Mouse (Mus musculus) cerebellum, adult (tissue): ENCODE measurements at regions not wholly inside any gene's neighbourhood (a gene's known extent, or its start where the extent isn't known, plus 50 kb on each side); places are given as distances from the start of the nearest gene placed in this dataset.

ENCODE experiments used
- ATAC-seq: cut with Nextera tagmentation; 2 replicates; pipeline ENCODE4 v1.9.2; 2017; ENCODE audit warnings: mild to moderate bottlenecking, moderate library complexity, mixed read lengths; ENCODE audit not compliant: insufficient number of reproducible peaks, low FRiP score, low TSS enrichment

- no peak for ATAC-seq
Observed at GRCm38 (mm10) chr6:50891205-50891526, 236.9 kb upstream of the Npvf start.

GRCm38 (mm10) chr6:50898792-50899191 lies 244.6 kb upstream of the Npvf start:
- ATAC-seq: no peak

- no peak for ATAC-seq
Observed at GRCm38 (mm10) chr6:50915166-50916030, 261.2 kb upstream of the Npvf start.

- ATAC-seq: no peak
Observed at GRCm38 (mm10) chr6:50918248-50918647, 264.0 kb upstream of the Npvf start.

- no peak for ATAC-seq
Observed at GRCm38 (mm10) chr6:50922235-50922634, 268.0 kb upstream of the Npvf start.

GRCm38 (mm10) chr6:50924571-50924970 lies 270.3 kb upstream of the Npvf start:
- ATAC-seq: no peak

- no peak for ATAC-seq
Observed at GRCm38 (mm10) chr6:50924998-50925397, 270.8 kb upstream of the Npvf start.

- no peak for ATAC-seq
Observed at GRCm38 (mm10) chr6:50926313-50926712, 272.1 kb upstream of the Npvf start.

- no peak for ATAC-seq
Observed at GRCm38 (mm10) chr6:50929503-50929902, 275.3 kb upstream of the Npvf start.

- ATAC-seq: peak; percentile 71
Observed at GRCm38 (mm10) chr6:50933510-50933909, 279.3 kb upstream of the Npvf start.

GRCm38 (mm10) chr6:50934245-50934644 lies 280.0 kb upstream of the Npvf start:
- ATAC-seq: no peak

- no peak for ATAC-seq
Observed at GRCm38 (mm10) chr6:50936306-50936705, 282.1 kb upstream of the Npvf start.

- ATAC-seq: no peak
Observed at GRCm38 (mm10) chr6:50937094-50937493, 282.9 kb upstream of the Npvf start.

GRCm38 (mm10) chr6:50938879-50939278 lies 284.6 kb upstream of the Npvf start:
- no peak for ATAC-seq

GRCm38 (mm10) chr6:50939440-50939839 lies 285.2 kb upstream of the Npvf start:
- ATAC-seq: no peak

GRCm38 (mm10) chr6:50940118-50940517 lies 285.9 kb upstream of the Npvf start:
- ATAC-seq: no peak

GRCm38 (mm10) chr6:50940641-50941398 lies 286.6 kb upstream of the Npvf start:
- ATAC-seq: no peak

GRCm38 (mm10) chr6:50942696-50943095 lies 288.5 kb upstream of the Npvf start:
- no peak for ATAC-seq

GRCm38 (mm10) chr6:50948061-50948460 lies 293.8 kb upstream of the Npvf start:
- ATAC-seq: no peak

GRCm38 (mm10) chr6:50949361-50949760 lies 295.1 kb upstream of the Npvf start:
- peak; percentile 50 for ATAC-seq

- no peak for ATAC-seq
Observed at GRCm38 (mm10) chr6:50949883-50950583, 295.8 kb upstream of the Npvf start.
